Mouse (Mus musculus): ENCODE measurements around the gene Agap1.

DNA sequence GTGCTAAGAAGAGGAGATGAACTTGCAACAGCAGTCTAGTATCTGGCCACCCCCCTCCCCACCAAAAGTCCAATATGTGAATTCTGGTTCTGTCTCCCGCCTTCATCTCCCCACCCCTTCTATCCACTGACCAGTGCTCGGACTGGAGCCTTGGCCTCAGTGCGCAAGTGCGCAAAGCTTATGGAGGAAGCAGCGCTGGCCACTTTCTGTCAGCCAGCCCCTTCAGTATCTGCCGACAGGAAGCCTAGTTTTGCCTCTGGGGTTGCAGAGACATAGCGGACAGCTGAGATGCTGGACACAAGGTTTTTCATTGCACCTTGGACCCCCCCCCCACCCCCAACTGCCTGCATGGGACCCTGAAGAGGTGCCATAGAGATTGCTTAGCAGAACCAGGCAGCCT lies 467.7 kb downstream of the Agap1 start:
- TF ChIP-seq CTCF (IDR thresholded peaks at IDR 0.05; ENCODE audit: low read depth), result no peak
- no peak for TF ChIP-seq EP300 (optimal IDR thresholded peaks at IDR 0.05)

Measured in stomach, postnatal 0 days (tissue).